9 mouse cellular contexts compared by ENCODE assay signal in the genomic region with DNA sequence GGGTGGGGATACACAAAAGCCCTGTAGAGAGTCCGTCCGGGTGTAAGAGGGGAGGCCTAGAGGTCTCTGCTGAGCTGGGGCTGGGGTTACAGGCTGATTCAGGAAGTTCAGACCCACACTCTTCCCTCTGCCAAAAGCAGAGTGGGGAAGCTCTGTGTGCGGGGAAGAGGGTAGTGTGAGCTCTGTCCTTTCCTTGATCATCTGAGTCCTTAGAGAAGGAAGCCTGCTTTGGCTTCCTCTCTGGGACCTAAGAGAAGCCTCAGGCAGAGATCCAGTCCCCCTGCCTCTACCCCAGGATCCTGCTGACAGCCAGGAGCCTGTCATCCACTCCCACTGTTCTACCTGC. TPM values are rescaled to one million over a fixed set of nuclear protein-coding genes. Genes with fewer than 3 reads are reported as not detected.
DNase-seq lines count a peak whose midpoint lies in the region; ATAC-seq and TF ChIP-seq lines count a peak whose summit lies in the region.
"Had no signal": no experiment of that assay in that cellular context is flagged by ENCODE, and none has a peak within 500 bp of the region (broad histone marks: within the 10 kb centered on the region; RNA-seq: fewer than 3 reads in every experiment).

No protein-coding gene starts in this region.

- TF ChIP-seq CTCF in liver, postnatal 0 days (IDR thresholded peaks at IDR 0.05; ENCODE audit: low read depth), result no peak

- no peaks in the 10 kb centered on the region for H3K27me3 ChIP-seq in heart, embryonic 11.5 days (ENCODE audit: control insufficient read depth, insufficient read depth, low read length)
- no peaks in the 10 kb centered on the region for H3K27me3 ChIP-seq in heart, embryonic 16.5 days (ENCODE audit: control insufficient read depth, insufficient read depth, low read length)
- H3K27me3 ChIP-seq in liver, postnatal 0 days (ENCODE audit: insufficient read depth, low read length), result no peaks in the 10 kb centered on the region

- no peak for ATAC-seq in heart, embryonic 11.5 days (replicated peaks; ENCODE audit: insufficient number of reproducible peaks, low FRiP score, low TSS enrichment)
- ATAC-seq in heart, embryonic 16.5 days (replicated peaks; ENCODE audit: extremely low read depth, insufficient read depth, low FRiP score), result no peak
- no peak for ATAC-seq in liver, postnatal 0 days

- peak overlapping the region; percentile 98 for H3K4me2 ChIP-seq in heart, embryonic 11.5 days
- peak overlapping the region; percentile 95 for H3K4me2 ChIP-seq in heart, embryonic 16.5 days (ENCODE audit: low read depth, low read length)
- H3K4me2 ChIP-seq in liver, postnatal 0 days (ENCODE audit: low read depth, low read length), result peak overlapping the region; percentile 98

- H3K27ac ChIP-seq in heart, embryonic 11.5 days (ENCODE audit: low read depth, low read length), result no peak overlapping the region
- H3K27ac ChIP-seq in ES-E14 (ENCODE audit: insufficient read depth, low read depth, low read length, poor library complexity, severe bottlenecking), result no peak overlapping the region
- peak overlapping the region; percentile 99 for H3K27ac ChIP-seq in heart, embryonic 16.5 days (ENCODE audit: low read length)
- peak overlapping the region; percentile 99; the same call in 1 of the 2 replicates for H3K27ac ChIP-seq in liver, postnatal 0 days (ENCODE audit: low read depth)

- whole genome bisulfite sequencing in heart, embryonic 11.5 days (ENCODE audit: insufficient replicate concordance), result 60% methylated on average over 3 of the region's 3 CpGs
- WGBS in heart, embryonic 16.5 days, result 59% methylated on average over 3 of the region's 3 CpGs
- 35% methylated on average over 3 of the region's 3 CpGs for WGBS in liver, postnatal 0 days (ENCODE audit: insufficient replicate concordance)

- H3K9me3 ChIP-seq in heart, embryonic 11.5 days (replicated peaks; ENCODE audit: control insufficient read depth, low read length), result no peaks in the 10 kb centered on the region
- no peaks in the 10 kb centered on the region for H3K9me3 ChIP-seq in ES-E14 (ENCODE audit: control insufficient read depth, insufficient read depth, low read depth, low read length)
- no peaks in the 10 kb centered on the region for H3K9me3 ChIP-seq in heart, embryonic 16.5 days (replicated peaks; ENCODE audit: control insufficient read depth, low read length)
- H3K9me3 ChIP-seq in liver, postnatal 0 days (ENCODE audit: low read length), result no peaks in the 10 kb centered on the region

- H3K36me3 ChIP-seq in heart, embryonic 11.5 days (ENCODE audit: control insufficient read depth, insufficient read depth, low read length), result peaks cover 18% of the 10 kb centered on the region
- H3K36me3 ChIP-seq in ES-E14 (ENCODE audit: control insufficient read depth, insufficient read depth, low read length, poor library complexity, severe bottlenecking), result peaks cover 32% of the 10 kb centered on the region
- peaks cover 14% of the 10 kb centered on the region for H3K36me3 ChIP-seq in heart, embryonic 16.5 days (ENCODE audit: control insufficient read depth, insufficient read depth)
- peaks cover 44% of the 10 kb centered on the region for H3K36me3 ChIP-seq in liver, postnatal 0 days (replicated peaks; ENCODE audit: insufficient read depth, low read length)

- H3K9ac ChIP-seq in heart, embryonic 11.5 days (ENCODE audit: low read depth, low read length), result peak overlapping the region; percentile 39; the same call in 1 of the 2 replicates
- H3K9ac ChIP-seq in ES-E14 (ENCODE audit: insufficient read depth, low read depth, low read length, poor library complexity, severe bottlenecking), result peak overlapping the region; percentile 22; the same call in 1 of the 2 replicates
- peak overlapping the region; percentile 99 for H3K9ac ChIP-seq in heart, embryonic 16.5 days (ENCODE audit: low read length)
- H3K9ac ChIP-seq in liver, postnatal 0 days (replicated peaks), result peak overlapping the region; percentile 96

- DNase-seq in heart, postnatal 14 days, result no peak
- DNase-seq in ES-E14 (ENCODE audit: low read depth, low spot score), result no peak
- no peak for DNase-seq in liver, postnatal 0 days
- no peak for DNase-seq in retina, embryonic 14.5 days (ENCODE audit: low spot score)
- no peak for DNase-seq in layer of hippocampus, adult 18-20 months (ENCODE audit: low spot score in 2 of 2)
- no peak for DNase-seq in gastrocnemius, postnatal 36 days
- DNase-seq: thymus, adult 18-20 months had no signal

- in situ Hi-C loops in ES-E14 (cut with MboI; ENCODE audit: low sequenced_read_pairs in 2 of 2, unreplicated experiment in 2 of 2), result no loop called here

- H3K4me1 ChIP-seq in heart, embryonic 11.5 days (ENCODE audit: control insufficient read depth, insufficient read depth, low read length), result peaks cover 73% of the 10 kb centered on the region
- peaks cover 6 to 24% of the 10 kb centered on the region in 2 experiments for H3K4me1 ChIP-seq in ES-E14 (ENCODE audit: control insufficient read depth in 2 of 2, insufficient read depth in 2 of 2, low read length in 2 of 2, poor library complexity in 1 of 2)
- H3K4me1 ChIP-seq in heart, embryonic 16.5 days (ENCODE audit: control insufficient read depth, insufficient read depth, low read length), result peaks cover 65% of the 10 kb centered on the region
- H3K4me1 ChIP-seq in liver, postnatal 0 days (ENCODE audit: insufficient read depth), result peaks cover 74% of the 10 kb centered on the region

- TF ChIP-seq EP300 in liver, postnatal 0 days (IDR thresholded peaks at IDR 0.05; ENCODE audit: low read depth), result no peak

- intact Hi-C loops in heart, postnatal 14 days (cut with DNase I), result no loop called here
- intact Hi-C loops in gastrocnemius, postnatal 36 days (cut with DNase I), result no loop called here

- peak overlapping the region; percentile 85; the same call in 1 of the 2 replicates for H3K4me3 ChIP-seq in heart, embryonic 11.5 days (ENCODE audit: low read depth, low read length)
- peak overlapping the region in 1 of 2 experiments; percentile 28; a peak in 1 of 4 replicates for H3K4me3 ChIP-seq in ES-E14 (ENCODE audit: insufficient read depth in 1 of 2, low read depth in 1 of 2, low read length in 2 of 2, poor library complexity in 1 of 2, severe bottlenecking in 1 of 2)
- peak overlapping the region; percentile 95 for H3K4me3 ChIP-seq in heart, embryonic 16.5 days (ENCODE audit: low read length)
- peak overlapping the region; percentile 94 for H3K4me3 ChIP-seq in liver, postnatal 0 days (ENCODE audit: low read depth, low read length)

TF ChIP-seq in ES-E14, 5 proteins besides CTCF, POLR2A, EP300 and RAD21:
- TF ChIP-seq ZNF384 (IDR thresholded peaks at IDR 0.05; ENCODE audit: low read depth, low read length) (no peak), HCFC1 (IDR thresholded peaks at IDR 0.05; ENCODE audit: borderline replicate concordance, insufficient read depth, low read length) (no peak), CHD2 (IDR thresholded peaks at IDR 0.05; ENCODE audit: low read depth, low read length) (no peak), MAFK (IDR thresholded peaks at IDR 0.05; ENCODE audit: insufficient read depth, low read depth, low read length) (no peak), ZC3H11A (IDR thresholded peaks at IDR 0.05; ENCODE audit: borderline replicate concordance, low read depth, low read length) (no peak)

RNA-seq across cellular contexts. Expression of a gene that starts 4.8 kb away (rescaled TPM):
- 18.0 and 18.6 TPM in 2 replicates for polyA plus RNA-seq in heart, embryonic 11.5 days (2014; fragmentation: Nextera tagmentation; extraction: Ambion mirVana)
- 10 to 100 TPM; 47.6 to 50.0 TPM for total RNA-seq in heart, postnatal 14 days (2021)
- total RNA-seq in ES-E14 (2012; rRNA removed), result 26.1 and 33.2 TPM in 2 replicates
- polyA plus RNA-seq in heart, embryonic 16.5 days (2015; fragmentation: Nextera tagmentation; extraction: Ambion mirVana), result 17.0 and 19.4 TPM in 2 replicates
- polyA plus RNA-seq in liver, postnatal 0 days (2015; fragmentation: Nextera tagmentation; extraction: Ambion mirVana), result 7.9 and 9.8 TPM in 2 replicates
- total RNA-seq in layer of hippocampus, adult 18-20 months (2021), result 100 to 1,000 TPM; 110 to 112 TPM
- 10 to 100 TPM; 19.0 to 19.2 TPM for total RNA-seq in gastrocnemius, postnatal 36 days (2021)

Comparison
In these comparisons a context has a peak if more than half of its experiments do, and no peak if none do; other contexts are left out.
1. H3K27ac ChIP-seq: peak in heart, embryonic 16.5 days (single experiment) and liver, postnatal 0 days (single experiment); none in heart, embryonic 11.5 days (single experiment) and ES-E14 (single experiment).
2. H3K9ac ChIP-seq: peak in every context shown above with its lines; median percentile 99 in heart, embryonic 16.5 days; 96 in liver, postnatal 0 days; 39 in heart, embryonic 11.5 days; 22 in ES-E14.
3. Peak in every context shown above with its lines, with median percentiles within 50 percentile points of each other: H3K4me2 ChIP-seq.